In genomic region chrX:136107942-136108341, GRCm38 (mm10) we compare ENCODE assay signal across 8 mouse cellular contexts. TPM values are rescaled to one million over a fixed set of nuclear protein-coding genes. Genes with fewer than 3 reads are reported as not detected.
DNase-seq lines count a peak whose midpoint lies in the region; ATAC-seq and TF ChIP-seq lines count a peak whose summit lies in the region.

No protein-coding gene starts in this region.

- WGBS in kidney, adult 2 months, result 30% methylated on average over 6 of the region's 6 CpGs
- 51% methylated on average over 6 of the region's 6 CpGs for WGBS in kidney, embryonic 15.5 days
- 40% methylated on average over 6 of the region's 6 CpGs for WGBS in embryonic facial prominence, embryonic 11.5 days
- 47% methylated on average over 6 of the region's 6 CpGs for whole genome bisulfite sequencing in lung, adult 2 months

- TF ChIP-seq CTCF in kidney, adult 2 months (conservative IDR thresholded peaks at IDR 0.05; ENCODE audit: insufficient read depth, insufficient read length, low read depth, low read length), result peak; percentile 47
- peak; percentile 28; the same call in 1 of the 2 replicates for TF ChIP-seq CTCF in lung, adult 2 months (IDR thresholded peaks at IDR 0.05; ENCODE audit: insufficient read depth, low read length)

- no peak for TF ChIP-seq POLR2A in kidney, adult 2 months (IDR thresholded peaks at IDR 0.05; ENCODE audit: low read depth, low read length)
- no peak for TF ChIP-seq POLR2A in lung, adult 2 months (IDR thresholded peaks at IDR 0.05; ENCODE audit: borderline replicate concordance, extremely low read depth, low read depth, low read length)

- H3K4me2 ChIP-seq in kidney, embryonic 15.5 days, result no peak overlapping the region
- no peak overlapping the region for H3K4me2 ChIP-seq in embryonic facial prominence, embryonic 11.5 days (ENCODE audit: low read depth, low read length)

- no peak overlapping the region for H3K27ac ChIP-seq in kidney, adult 2 months (ENCODE audit: insufficient read depth, low read depth, low read length)
- no peak overlapping the region for H3K27ac ChIP-seq in kidney, embryonic 15.5 days
- no peak overlapping the region for H3K27ac ChIP-seq in embryonic facial prominence, embryonic 11.5 days (replicated peaks; ENCODE audit: low read depth, low read length)

- H3K9ac ChIP-seq in kidney, embryonic 15.5 days, result no peak overlapping the region
- H3K9ac ChIP-seq in embryonic facial prominence, embryonic 11.5 days (replicated peaks; ENCODE audit: low read length), result no peak overlapping the region

- no peaks in the 10 kb centered on the region for H3K9me3 ChIP-seq in kidney, embryonic 15.5 days (replicated peaks)
- no peaks in the 10 kb centered on the region for H3K9me3 ChIP-seq in embryonic facial prominence, embryonic 11.5 days (replicated peaks; ENCODE audit: control insufficient read depth, low read length)

- no peak for ATAC-seq in kidney, embryonic 15.5 days (replicated peaks; ENCODE audit: low FRiP score)
- no peak for ATAC-seq in embryonic facial prominence, embryonic 11.5 days (replicated peaks; ENCODE audit: insufficient number of reproducible peaks, low FRiP score, low TSS enrichment, low read depth)

- H3K36me3 ChIP-seq in kidney, adult 2 months (ENCODE audit: control insufficient read depth, insufficient read depth, low read length), result no peaks in the 10 kb centered on the region
- no peaks in the 10 kb centered on the region for H3K36me3 ChIP-seq in kidney, embryonic 15.5 days
- H3K36me3 ChIP-seq in embryonic facial prominence, embryonic 11.5 days (replicated peaks; ENCODE audit: control insufficient read depth, insufficient read depth, low read depth, low read length), result no peaks in the 10 kb centered on the region

- H3K4me1 ChIP-seq in kidney, adult 2 months (ENCODE audit: control insufficient read depth, insufficient read depth, low read length), result no peaks in the 10 kb centered on the region
- H3K4me1 ChIP-seq in kidney, embryonic 15.5 days, result no peaks in the 10 kb centered on the region
- H3K4me1 ChIP-seq in embryonic facial prominence, embryonic 11.5 days (ENCODE audit: control insufficient read depth, insufficient read depth, low read length), result no peaks in the 10 kb centered on the region
- H3K4me1 ChIP-seq in lung, adult 2 months (ENCODE audit: control insufficient read depth, insufficient read depth, low read length), result no peaks in the 10 kb centered on the region

- DNase-seq in kidney, adult 2 months, result peak; percentile 42
- DNase-seq in adrenal gland, postnatal 10 days, result peak; percentile 51
- DNase-seq in embryonic facial prominence, embryonic 11.5 days (ENCODE audit: low spot score), result peak; percentile 52
- DNase-seq in kidney, postnatal 14 days, result peak; percentile 36
- peak; percentile 26 for DNase-seq in lung, adult 2 months
- peak; percentile 60 for DNase-seq in right cerebral cortex, postnatal 4 days
- no peak for DNase-seq in gastrocnemius, postnatal 25 days

- H3K27me3 ChIP-seq in kidney, adult 2 months (replicated peaks; ENCODE audit: control insufficient read depth, insufficient read depth, low read length), result no peaks in the 10 kb centered on the region
- peaks cover 54% of the 10 kb centered on the region for H3K27me3 ChIP-seq in kidney, embryonic 15.5 days
- no peaks in the 10 kb centered on the region for H3K27me3 ChIP-seq in embryonic facial prominence, embryonic 11.5 days (ENCODE audit: control insufficient read depth, insufficient read depth, low read length)

- H3K4me3 ChIP-seq in kidney, adult 2 months (ENCODE audit: insufficient read depth, low read depth, low read length), result no peak overlapping the region
- H3K4me3 ChIP-seq in kidney, embryonic 15.5 days (replicated peaks), result no peak overlapping the region
- no peak overlapping the region for H3K4me3 ChIP-seq in embryonic facial prominence, embryonic 11.5 days (ENCODE audit: low read depth, low read length)
- H3K4me3 ChIP-seq in lung, adult 2 months (replicated peaks; ENCODE audit: extremely low read depth, low read depth, low read length), result no peak overlapping the region

RNA-seq across cellular contexts. Expression of gene Nxf3, which starts 22.9 kb away (rescaled TPM):
- not detected in 2 replicates for polyA plus RNA-seq in kidney, adult 2 months (2012; rRNA removed)
- not detected in 2 replicates for polyA plus RNA-seq in kidney, embryonic 15.5 days (2015; fragmentation: Nextera tagmentation; extraction: Ambion mirVana)
- total RNA-seq in adrenal gland, postnatal 10 days (2021), result not detected
- 0.07 TPM in 1 of 2 replicates, not detected in the other for polyA plus RNA-seq in embryonic facial prominence, embryonic 11.5 days (2014; fragmentation: Nextera tagmentation; extraction: Ambion mirVana)
- 0.04 and 0.06 TPM in 2 replicates for polyA plus RNA-seq in lung, adult 2 months (2012; rRNA removed)
- not detected for total RNA-seq in gastrocnemius, postnatal 25 days (2021)

RNA-seq across cellular contexts. Expression of gene Bex4, which starts 30.9 kb away (rescaled TPM):
- polyA plus RNA-seq in kidney, adult 2 months (2012; rRNA removed), result 6.5 and 13.6 TPM in 2 replicates
- polyA plus RNA-seq in kidney, embryonic 15.5 days (2015; fragmentation: Nextera tagmentation; extraction: Ambion mirVana), result 62.7 and 66.2 TPM in 2 replicates
- total RNA-seq in adrenal gland, postnatal 10 days (2021), result 10 to 100 TPM; 12.1 to 13.5 TPM
- polyA plus RNA-seq in embryonic facial prominence, embryonic 11.5 days (2014; fragmentation: Nextera tagmentation; extraction: Ambion mirVana), result 93.9 and 103 TPM in 2 replicates
- polyA plus RNA-seq in lung, adult 2 months (2012; rRNA removed), result 10.8 and 12.0 TPM in 2 replicates
- total RNA-seq in gastrocnemius, postnatal 25 days (2021), result not detected

RNA-seq across cellular contexts. Expression of gene Bex2, which starts 39.9 kb away (rescaled TPM):
- polyA plus RNA-seq in kidney, adult 2 months (2012; rRNA removed), result 0.62 and 1.5 TPM in 2 replicates
- polyA plus RNA-seq in kidney, embryonic 15.5 days (2015; fragmentation: Nextera tagmentation; extraction: Ambion mirVana), result 83.0 and 87.4 TPM in 2 replicates
- 10 to 100 TPM; 34.5 to 38.8 TPM for total RNA-seq in adrenal gland, postnatal 10 days (2021)
- polyA plus RNA-seq in embryonic facial prominence, embryonic 11.5 days (2014; fragmentation: Nextera tagmentation; extraction: Ambion mirVana), result 209 and 215 TPM in 2 replicates
- 18.6 and 23.7 TPM in 2 replicates for polyA plus RNA-seq in lung, adult 2 months (2012; rRNA removed)
- total RNA-seq in gastrocnemius, postnatal 25 days (2021), result not detected
